Mouse (Mus musculus): Measurements from ENCODE around the gene Zfp704.

GRCm38 (mm10) chr3:9400201-9400885, 209.5 kb downstream of the Zfp704 start:
- TF ChIP-seq TAL1 (IDR thresholded peaks at IDR 0.05; ENCODE audit: low read length) (no peak), GATA1 (IDR thresholded peaks at IDR 0.05; ENCODE audit: low read length) (no peak)
